Mouse (Mus musculus): ENCODE measurements around the gene Il6st.

Gene Il6st

GRCm38 (mm10) chr13:112486236-112486635, 22.4 kb downstream of the Il6st start:
- peak; percentile 80 for DNase-seq

DNA sequence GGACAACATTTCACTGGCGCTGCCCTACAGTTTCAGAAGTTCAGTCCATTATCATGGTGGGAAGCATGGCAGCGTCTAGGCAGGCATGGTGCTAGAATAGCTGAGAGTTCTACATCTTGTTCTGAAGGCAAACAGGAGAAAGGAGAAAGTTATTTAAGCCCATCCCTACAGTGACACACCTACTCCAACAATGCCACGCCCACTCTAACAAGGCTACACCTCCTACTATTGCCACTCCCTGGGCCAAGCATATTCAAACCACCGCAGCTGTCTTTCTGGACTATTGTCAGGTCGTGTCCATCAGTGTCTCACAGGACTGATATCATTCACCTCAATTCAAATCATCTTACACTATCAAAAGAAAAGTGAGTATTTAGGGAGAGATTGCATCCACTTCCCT, 22.8 kb downstream of the Il6st start:
- no peak for DNase-seq

DNA sequence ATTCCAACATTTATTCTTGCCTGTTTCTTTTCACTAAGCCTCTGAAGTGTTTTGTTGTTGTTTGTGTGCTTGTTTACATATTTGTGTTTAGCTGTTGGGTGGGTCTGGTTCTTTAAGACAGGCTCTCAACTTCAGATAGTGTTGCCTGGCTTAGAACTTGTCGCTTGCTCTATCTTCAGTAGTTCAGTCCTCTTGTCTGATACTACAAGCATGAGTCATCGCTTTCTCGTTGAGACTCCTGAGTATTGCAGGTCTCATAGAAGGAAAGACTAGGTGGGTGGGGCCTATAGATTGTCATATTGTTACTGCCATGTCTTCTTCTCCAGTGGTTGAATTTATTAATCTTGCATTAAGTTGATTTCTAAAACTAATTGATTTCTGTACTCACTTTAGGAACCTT, 26.2 kb downstream of the Il6st start:
- DNase-seq, result no peak

- peak; percentile 48 for DNase-seq
Measured at GRCm38 (mm10) chr13:112491636-112492284, 27.9 kb downstream of the Il6st start.

DNA sequence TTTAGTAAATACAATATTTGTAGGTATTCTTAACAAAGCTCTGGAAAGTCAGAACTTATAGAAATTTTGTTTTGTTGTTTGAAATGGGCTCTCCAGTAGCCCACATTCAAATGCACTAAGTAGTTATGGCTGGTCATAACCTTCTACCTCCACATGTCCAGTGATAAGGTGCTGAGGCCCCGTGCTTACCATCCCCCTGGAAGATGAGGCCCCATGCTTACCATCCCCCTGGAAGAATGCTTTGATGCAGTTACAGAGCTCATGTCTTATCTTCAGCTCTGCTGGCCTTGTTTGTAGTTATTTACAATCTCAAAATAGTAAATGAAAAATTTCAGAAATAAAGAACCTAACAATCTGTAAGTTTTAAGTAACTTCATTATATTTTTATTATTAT, 28.4 kb downstream of the Il6st start:
- DNase-seq, result no peak

- no peak for DNase-seq
Measured at GRCm38 (mm10) chr13:112494590-112494989, 30.7 kb downstream of the Il6st start.

DNA sequence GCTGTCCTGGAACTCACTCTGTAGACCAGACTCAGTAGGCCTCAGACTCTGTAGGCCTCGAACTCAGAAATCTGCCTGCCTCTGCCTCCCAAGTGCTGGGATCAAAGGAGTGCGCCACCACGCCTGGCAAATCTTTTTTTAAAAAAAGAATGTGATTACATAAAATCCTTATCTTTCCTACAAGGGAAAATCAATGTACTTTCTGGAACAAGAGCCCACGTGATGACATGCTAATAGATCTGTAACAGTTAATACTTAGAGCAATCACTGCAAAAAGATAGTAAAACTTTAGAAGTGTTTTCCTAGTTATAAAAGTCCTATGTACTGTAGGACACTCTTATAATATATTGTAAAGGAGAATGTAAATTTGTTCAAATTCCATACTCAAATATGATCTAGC, 36.2 kb downstream of the Il6st start:
- no peak for DNase-seq

- no peak for DNase-seq
Measured at GRCm38 (mm10) chr13:112500466-112500865, 36.6 kb downstream of the Il6st start.

GRCm38 (mm10) chr13:112503846-112504245, 40.0 kb downstream of the Il6st start:
- DNase-seq, result no peak

GRCm38 (mm10) chr13:112505436-112505835, 41.6 kb downstream of the Il6st start:
- DNase-seq, result no peak

- no peak for DNase-seq
Measured at GRCm38 (mm10) chr13:112506766-112507165, 42.9 kb downstream of the Il6st start.

DNA sequence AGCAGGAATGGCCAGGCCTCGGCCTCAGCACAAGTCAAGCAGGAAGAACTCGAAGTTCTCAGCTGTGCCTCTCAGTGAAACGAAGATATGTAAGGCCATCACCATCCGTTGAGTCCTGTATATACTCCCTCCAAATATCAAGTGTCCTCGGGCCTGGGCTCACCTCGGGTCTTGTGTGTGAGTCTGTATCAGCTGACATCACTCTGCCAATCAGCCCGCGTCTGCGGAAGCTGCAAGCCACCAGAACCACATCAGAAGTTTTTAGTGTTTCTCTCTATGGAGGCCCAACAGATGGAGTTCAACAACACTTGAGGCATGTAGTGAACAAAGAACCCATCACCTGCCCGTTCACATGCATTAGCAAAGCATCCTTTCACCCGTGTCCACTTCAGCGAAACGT, 43.8 kb downstream of the Il6st start:
- no peak for DNase-seq

GRCm38 (mm10) chr13:112508487-112508886, 44.6 kb downstream of the Il6st start:
- no peak for DNase-seq

DNA sequence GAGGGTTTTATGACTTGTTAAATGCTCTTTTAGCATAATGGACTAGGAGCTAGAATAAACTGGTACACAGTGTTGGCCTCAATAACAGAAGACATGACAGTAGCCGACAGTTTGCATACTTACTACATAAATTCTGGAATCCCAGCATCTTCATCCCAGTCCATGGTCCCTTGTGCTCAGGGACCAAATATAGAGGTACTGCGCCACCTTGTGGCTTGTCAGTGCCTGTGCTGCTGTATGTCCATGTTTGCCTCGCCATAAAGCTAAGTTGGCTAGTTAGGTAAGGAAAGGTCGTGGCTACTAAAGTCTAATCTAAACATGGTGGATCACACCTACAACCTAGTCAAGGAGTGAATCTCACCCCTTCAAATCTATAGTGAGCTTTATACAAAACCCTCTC, 45.6 kb downstream of the Il6st start:
- no peak for DNase-seq

GRCm38 (mm10) chr13:112510437-112511212, 46.8 kb downstream of the Il6st start:
- no peak for DNase-seq

GRCm38 (mm10) chr13:112511261-112511660, 47.4 kb downstream of the Il6st start:
- no peak for DNase-seq

DNA sequence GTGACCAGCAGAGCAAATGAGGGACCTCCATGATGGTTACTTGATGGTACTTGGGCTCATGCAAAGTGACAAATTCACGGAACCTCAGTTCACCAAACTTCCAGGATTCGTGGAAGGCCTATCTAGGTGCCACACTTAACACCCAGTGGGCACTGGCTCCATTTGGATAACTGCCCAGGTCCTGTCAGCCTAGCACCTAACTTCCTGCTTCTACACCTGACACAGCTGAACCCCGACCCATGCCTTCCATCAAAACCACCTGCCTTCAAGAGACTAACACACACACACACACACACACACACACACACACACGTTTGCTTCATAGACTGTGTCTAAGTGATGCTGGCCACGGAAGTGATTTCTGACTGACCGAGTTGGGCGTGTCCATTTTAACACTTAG, 47.9 kb downstream of the Il6st start:
- no peak for DNase-seq

DNA sequence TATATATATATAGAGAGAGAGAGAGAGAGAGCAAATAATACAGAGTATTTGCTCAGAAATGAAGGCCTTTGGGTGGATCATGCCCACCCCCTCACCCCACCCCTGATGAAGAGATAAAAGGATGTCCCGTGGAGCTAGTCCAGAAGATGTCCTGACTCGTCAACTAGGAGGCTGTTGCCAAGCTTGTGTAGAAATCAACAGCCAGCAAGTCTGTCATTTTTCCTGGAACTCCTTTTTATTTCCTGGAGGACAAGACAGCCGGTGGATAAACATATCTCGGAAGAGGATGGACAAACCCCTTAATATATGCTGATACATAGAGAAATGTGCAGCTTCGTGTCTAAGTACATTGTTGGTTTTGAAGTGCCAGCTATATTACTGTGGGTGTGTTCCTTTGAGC, 49.0 kb downstream of the Il6st start:
- no peak for DNase-seq

DNA sequence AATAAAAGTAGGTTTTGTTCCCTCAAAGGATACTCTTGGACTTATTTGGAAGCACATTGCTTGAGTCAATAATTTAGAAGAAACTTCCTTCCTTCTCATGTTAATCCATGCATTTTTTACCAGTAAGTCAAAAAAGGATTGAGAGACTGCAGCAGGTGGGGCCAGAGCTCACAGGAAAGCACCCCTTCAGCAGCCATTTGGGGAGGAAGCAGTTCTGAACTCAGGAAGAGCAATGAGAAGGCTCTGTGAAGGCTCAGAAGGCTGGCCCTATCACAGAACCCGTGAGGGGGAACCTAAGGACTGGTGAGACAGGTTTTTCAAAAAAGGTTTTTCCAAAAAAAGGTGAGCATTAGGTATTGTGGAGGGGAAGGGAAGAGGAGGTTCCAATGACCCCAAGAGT, 50.7 kb downstream of the Il6st start:
- DNase-seq, result no peak

DNA sequence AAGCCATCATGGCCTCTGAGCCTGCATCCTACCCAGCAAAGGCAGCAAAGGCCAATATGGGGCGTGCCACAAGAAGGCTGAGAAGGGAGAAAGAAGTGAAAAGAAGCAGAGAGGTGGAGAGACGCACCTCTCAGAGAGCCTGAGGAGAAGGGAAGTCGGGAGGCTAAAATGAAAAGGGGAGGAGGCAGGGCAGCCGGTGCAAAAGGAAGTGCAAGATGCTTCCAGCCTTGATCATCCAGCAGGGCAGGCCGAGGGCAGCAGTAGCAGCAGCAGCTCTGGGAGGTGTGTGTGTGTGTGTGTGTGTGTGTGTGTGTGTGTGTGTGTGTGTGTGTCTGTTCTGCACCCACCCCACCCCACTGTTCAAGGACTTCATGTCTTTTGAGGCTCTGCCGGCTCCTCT, 58.4 kb downstream of the Il6st start:
- DNase-seq, result no peak

- no peak for DNase-seq
Measured at GRCm38 (mm10) chr13:112522896-112523295, 59.0 kb downstream of the Il6st start.

- DNase-seq, result no peak
Measured at GRCm38 (mm10) chr13:112523346-112523970, 59.6 kb downstream of the Il6st start.

- peak; percentile 66 for DNase-seq
Measured at GRCm38 (mm10) chr13:112527186-112527585, 63.3 kb downstream of the Il6st start.

- DNase-seq, result peak; percentile 70
Measured at GRCm38 (mm10) chr13:112529893-112530292, 66.0 kb downstream of the Il6st start.
